In the genomic region with DNA sequence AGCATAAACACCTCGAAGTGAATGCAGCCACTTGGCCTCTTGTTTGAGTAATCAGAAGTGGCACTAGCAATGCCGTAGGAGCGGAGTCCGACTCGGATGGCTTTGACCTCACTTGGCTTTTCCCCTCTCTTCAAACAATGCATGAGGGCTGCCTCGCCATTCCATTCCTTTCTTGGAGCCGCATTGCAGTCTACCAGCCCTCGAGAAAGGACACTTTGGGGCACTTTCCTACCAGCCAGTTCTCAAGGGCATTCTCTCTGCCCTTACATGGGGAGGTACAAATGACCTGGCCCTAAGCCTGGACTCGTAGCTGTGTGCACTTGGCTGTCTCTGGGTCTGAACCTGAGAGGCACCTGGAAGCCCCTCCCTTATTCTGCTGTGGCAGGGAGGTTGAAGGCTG, we compare ENCODE assay signal across 16 mouse cellular contexts.
DNase-seq lines count a peak whose midpoint lies in the region; ATAC-seq and TF ChIP-seq lines count a peak whose summit lies in the region.
"Had no signal": no experiment of that assay in that cellular context is flagged by ENCODE, and none has a peak within 500 bp of the region (broad histone marks: within the 10 kb centered on the region; RNA-seq: fewer than 3 reads in every experiment).

No protein-coding gene starts in this region.

- peak overlapping the region; percentile 54 for H3K27ac ChIP-seq in gastrocnemius, adult 2 months
- no peak overlapping the region for H3K27ac ChIP-seq in left cerebral cortex, adult 2 months
- H3K27ac ChIP-seq in hindbrain, embryonic 11.5 days (ENCODE audit: low read depth, low read length) = no peak overlapping the region
- H3K27ac ChIP-seq: embryonic facial prominence, embryonic 12.5 days; forebrain, embryonic 10.5 days had no signal

- no peak for DNase-seq in gastrocnemius, adult 2 months
- no peak for DNase-seq in gastrocnemius, adult 18-20 months (ENCODE audit: low spot score)
- peak; percentile 67 for DNase-seq in heart, adult 8-10 months (ENCODE audit: low spot score)
- peak; percentile 52 for DNase-seq in heart, postnatal 25 days (ENCODE audit: low spot score)
- peak; percentile 61 for DNase-seq in lung, postnatal 14 days
- no peak for DNase-seq in left cerebral cortex, adult 2 months (ENCODE audit: extremely low spot score in 1 of 2, low spot score in 2 of 2)
- DNase-seq in hindbrain, embryonic 11.5 days (ENCODE audit: low spot score) = no peak
- DNase-seq in liver = no peak
- DNase-seq: adrenal gland, postnatal 36 days; cerebellum, postnatal 36 days; kidney, postnatal 10 days; right cerebral cortex, adult 18-20 months had no signal

- H3K4me2 ChIP-seq in hindbrain, embryonic 11.5 days (replicated peaks; ENCODE audit: low read depth, low read length) = no peak overlapping the region
- H3K4me2 ChIP-seq: embryonic facial prominence, embryonic 12.5 days; liver, embryonic 11.5 days had no signal

- no peaks in the 10 kb centered on the region for H3K27me3 ChIP-seq in hindbrain, embryonic 11.5 days (ENCODE audit: control insufficient read depth, insufficient read depth, low read length)
- H3K27me3 ChIP-seq: embryonic facial prominence, embryonic 12.5 days had no signal

- no peaks in the 10 kb centered on the region for H3K36me3 ChIP-seq in hindbrain, embryonic 11.5 days (ENCODE audit: control insufficient read depth, insufficient read depth, low read length)
- H3K36me3 ChIP-seq: embryonic facial prominence, embryonic 12.5 days; forebrain, embryonic 10.5 days had no signal

- WGBS in hindbrain, embryonic 11.5 days = 79% methylated on average over 9 of the region's 9 CpGs

- H3K9ac ChIP-seq in hindbrain, embryonic 11.5 days (ENCODE audit: low read depth, low read length) = no peak overlapping the region
- H3K9ac ChIP-seq: embryonic facial prominence, embryonic 12.5 days had no signal

- no peak overlapping the region for H3K4me3 ChIP-seq in gastrocnemius, adult 2 months
- H3K4me3 ChIP-seq in left cerebral cortex, adult 2 months = no peak overlapping the region
- no peak overlapping the region for H3K4me3 ChIP-seq in hindbrain, embryonic 11.5 days (ENCODE audit: low read depth, low read length)
- H3K4me3 ChIP-seq: embryonic facial prominence, embryonic 12.5 days; forebrain, embryonic 10.5 days; megakaryocyte, embryonic 14.5 days had no signal

- TF ChIP-seq CTCF in gastrocnemius, adult 2 months (IDR thresholded peaks at IDR 0.05) = no peak
- no peak for TF ChIP-seq CTCF in left cerebral cortex, adult 2 months (IDR thresholded peaks at IDR 0.05)

- no peaks in the 10 kb centered on the region for H3K4me1 ChIP-seq in hindbrain, embryonic 11.5 days (replicated peaks; ENCODE audit: control insufficient read depth, insufficient read depth, low read length)

- ATAC-seq in hindbrain, embryonic 11.5 days (ENCODE audit: low FRiP score) = no peak

- intact Hi-C loops in gastrocnemius, adult 2 months (cut with DNase I) = no loop called here
- intact Hi-C loops in heart, postnatal 25 days (cut with DNase I) = no loop called here
- intact Hi-C loops in left cerebral cortex, adult 2 months (cut with DNase I) = no loop called here

- H3K9me3 ChIP-seq in hindbrain, embryonic 11.5 days (ENCODE audit: control insufficient read depth, low read length) = no peaks in the 10 kb centered on the region
- H3K9me3 ChIP-seq: embryonic facial prominence, embryonic 12.5 days; forebrain, embryonic 10.5 days had no signal

Comparison
In these comparisons a context has a peak if more than half of its experiments do, and no peak if none do; other contexts are left out.
1. DNase-seq: peak in heart, adult 8-10 months (single experiment), heart, postnatal 25 days (single experiment) and lung, postnatal 14 days (single experiment); none in gastrocnemius, adult 2 months (single experiment), gastrocnemius, adult 18-20 months (single experiment), left cerebral cortex, adult 2 months (0 of 2), hindbrain, embryonic 11.5 days (single experiment) and liver (single experiment).